Mouse (Mus musculus): ENCODE measurements around the gene Dlst. TPM values are rescaled to one million over a fixed set of nuclear protein-coding genes. Genes with fewer than 3 reads are reported as not detected.

Dlst gene
- polyA plus RNA-seq, 1 experiment from 2014 or later = 108 TPM

Other genes starting within 250 kb of the Dlst start
- 0.20 and 0.23 TPM in 2 replicates for gene Ltbp2, start 234.3 kb upstream of the Dlst start, polyA plus RNA-seq (2014; fragmentation: Nextera tagmentation; extraction: Ambion mirVana)
- gene Fcf1, start 139.9 kb upstream of the Dlst start, polyA plus RNA-seq (2014; fragmentation: Nextera tagmentation; extraction: Ambion mirVana) = 167 and 169 TPM in 2 replicates
- gene Arel1, start 139.9 kb upstream of the Dlst start, polyA plus RNA-seq (2014; fragmentation: Nextera tagmentation; extraction: Ambion mirVana) = 18.0 and 18.9 TPM in 2 replicates
- gene Ylpm1, start 114.5 kb upstream of the Dlst start, polyA plus RNA-seq (2014; fragmentation: Nextera tagmentation; extraction: Ambion mirVana) = 49.2 and 51.2 TPM in 2 replicates
- gene Prox2, start 74 bp upstream of the Dlst start, polyA plus RNA-seq (2014; fragmentation: Nextera tagmentation; extraction: Ambion mirVana) = 2.6 and 3.3 TPM in 2 replicates
- 0.51 and 0.61 TPM in 2 replicates for gene Rps6kl1, start 40.4 kb downstream of the Dlst start, polyA plus RNA-seq (2014; fragmentation: Nextera tagmentation; extraction: Ambion mirVana)
- 13.4 and 13.5 TPM in 2 replicates for gene Pgf, start 67.0 kb downstream of the Dlst start, polyA plus RNA-seq (2014; fragmentation: Nextera tagmentation; extraction: Ambion mirVana)
- 102 and 103 TPM in 2 replicates for gene Eif2b2, start 108.6 kb downstream of the Dlst start, polyA plus RNA-seq (2014; fragmentation: Nextera tagmentation; extraction: Ambion mirVana)
- 9.5 and 10.3 TPM in 2 replicates for gene Mlh3, start 159.8 kb downstream of the Dlst start, polyA plus RNA-seq (2014; fragmentation: Nextera tagmentation; extraction: Ambion mirVana)
- 55.1 and 62.3 TPM in 2 replicates for gene Acyp1, start 177.6 kb downstream of the Dlst start, polyA plus RNA-seq (2014; fragmentation: Nextera tagmentation; extraction: Ambion mirVana)
- gene Zc2hc1c, start 177.8 kb downstream of the Dlst start, polyA plus RNA-seq (2014; fragmentation: Nextera tagmentation; extraction: Ambion mirVana) = 0.67 and 0.85 TPM in 2 replicates
- gene Nek9, start 228.5 kb downstream of the Dlst start, polyA plus RNA-seq (2014; fragmentation: Nextera tagmentation; extraction: Ambion mirVana) = 18.7 and 19.0 TPM in 2 replicates

Data from limb, embryonic 11.5 days (tissue).